Mouse (Mus musculus) gastrocnemius, postnatal 10 days (tissue): Measurements from ENCODE around the gene Spats2l. TPM values are rescaled to one million over a fixed set of nuclear protein-coding genes. Genes with fewer than 3 reads are reported as not detected.

ENCODE experiments used
- DNase-seq: peaks from one replicate; pipeline ENCODE4 v3.0.0; 2021; ENCODE audit warnings: mixed read lengths
- long read RNA-seq, 2 experiments: library from polyadenylated mRNA; stranded (forward); transcript quantifications; one replicate each; pipeline ENCODE4 v2.0.0; 2021
- total RNA-seq, 2 experiments: library from RNA; stranded (reverse); gene quantifications; 2 replicates each; pipeline ENCODE4 v1.2.3; 2021

Spats2l gene
- 10 to 100 TPM; 31.3 to 40.4 TPM for total RNA-seq
- long read RNA-seq, experiment 1, transcript Spats2l-206 (14 exons, 3,929 nt): major isoform, 23 of 63 reads
- long read RNA-seq, experiment 1, partial matches to known transcripts: 5 of 63 reads
- long read RNA-seq, experiment 1, other reads (novel, unspliced or antisense): 35 of 63 reads
- long read RNA-seq, experiment 2, transcript Spats2l-206 (14 exons, 3,929 nt): major isoform, 11 of 46 reads
- long read RNA-seq, experiment 2, partial matches to known transcripts: 0 of 46 reads
- long read RNA-seq, experiment 2, other reads (novel, unspliced or antisense): 35 of 46 reads

DNA sequence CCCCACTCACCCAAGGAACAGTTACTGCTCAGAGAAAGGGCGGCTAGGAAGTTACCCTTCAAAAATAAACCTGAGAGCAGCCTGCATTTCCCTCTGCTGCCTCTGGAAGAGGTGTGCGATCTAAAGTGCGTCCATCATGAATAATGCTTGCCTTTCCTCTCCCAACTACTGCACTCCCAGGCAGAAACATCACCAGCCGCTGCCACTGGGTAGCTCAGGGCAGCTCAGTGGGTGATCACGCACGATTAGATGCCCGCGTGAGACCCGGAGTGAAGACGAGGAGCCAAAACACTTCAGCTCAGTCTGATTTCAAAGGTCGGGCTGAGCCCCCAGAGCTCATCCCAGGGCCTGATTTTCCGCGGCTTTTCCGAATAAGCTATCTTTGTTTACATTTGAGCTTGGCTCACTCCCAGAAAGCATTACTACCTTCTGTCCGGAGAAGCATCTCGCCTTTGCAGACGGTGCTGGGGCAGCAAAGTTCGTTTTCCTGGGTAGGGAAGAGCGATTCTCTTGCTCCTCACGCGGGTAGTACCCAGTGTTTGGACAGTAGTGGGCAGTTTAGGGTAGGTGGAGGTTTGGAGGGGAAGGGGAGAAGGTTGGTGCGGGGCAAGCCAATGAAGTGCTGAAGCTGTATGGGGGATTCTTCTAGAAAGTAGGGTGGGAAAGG, at the start of gene Spats2l:
TSS of gene Spats2l (plus strand) at position 162 of the 667 bp plus-strand sequence.
- DNase-seq: peak; percentile 20

DNA sequence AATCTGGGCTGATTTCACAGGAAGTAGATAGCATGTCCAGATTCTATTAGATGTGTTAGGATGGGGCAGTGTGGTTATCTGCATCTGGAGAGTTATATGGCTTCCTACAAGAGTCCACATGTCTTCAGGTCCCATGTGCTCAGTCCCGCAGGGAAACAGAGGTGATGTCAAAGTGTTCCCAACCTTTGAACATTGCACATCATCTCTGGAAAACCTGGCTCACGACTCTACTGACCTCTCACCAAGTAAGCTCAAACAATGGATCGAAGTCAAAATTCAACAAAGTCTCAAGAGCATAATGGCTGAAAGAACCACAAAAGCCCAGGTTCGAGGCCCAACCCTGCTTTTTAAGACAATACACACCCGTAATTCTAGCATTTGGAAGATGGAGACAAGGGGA, 48.7 kb upstream of the Spats2l start:
- DNase-seq: no peak

DNA sequence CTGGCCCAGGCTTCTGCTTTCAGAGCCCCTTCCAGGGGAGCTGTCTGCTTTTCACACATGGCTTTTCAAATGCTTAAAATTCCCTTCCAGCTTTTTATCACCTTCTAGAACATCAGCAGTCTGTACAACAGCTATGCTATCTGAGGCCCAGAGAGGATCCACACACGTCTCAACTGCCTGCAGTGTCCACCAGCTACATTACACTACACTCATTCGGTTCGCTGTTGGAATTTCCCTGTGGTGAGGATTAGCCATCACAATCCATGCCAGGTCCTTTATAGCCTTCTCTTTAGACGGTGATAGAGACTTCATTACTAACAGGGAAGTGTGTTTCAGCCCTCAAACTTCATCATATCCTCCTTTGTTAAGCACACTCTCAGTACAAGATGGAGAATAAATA, 38.1 kb upstream of the Spats2l start:
- no peak for DNase-seq

DNA sequence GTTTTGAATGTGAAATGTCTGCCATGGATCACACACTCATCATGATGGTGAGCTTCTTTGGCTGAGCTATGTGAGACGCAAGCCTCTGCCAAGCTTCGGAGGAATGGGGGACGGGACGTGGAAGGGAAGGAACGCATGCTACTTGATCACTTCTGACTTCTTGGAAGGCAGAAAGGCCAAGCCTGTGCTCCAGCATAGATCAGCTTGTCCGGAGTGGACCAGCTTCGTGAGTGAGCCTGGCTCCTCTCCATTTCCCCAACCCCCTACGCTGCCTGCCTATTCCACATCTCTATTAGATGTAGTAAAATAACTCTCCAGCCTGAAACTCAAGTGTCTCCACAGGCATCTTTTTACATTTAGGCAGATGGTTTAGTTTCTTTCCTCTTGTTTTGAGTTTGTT, 32.2 kb upstream of the Spats2l start:
- peak; percentile 11 for DNase-seq

DNA sequence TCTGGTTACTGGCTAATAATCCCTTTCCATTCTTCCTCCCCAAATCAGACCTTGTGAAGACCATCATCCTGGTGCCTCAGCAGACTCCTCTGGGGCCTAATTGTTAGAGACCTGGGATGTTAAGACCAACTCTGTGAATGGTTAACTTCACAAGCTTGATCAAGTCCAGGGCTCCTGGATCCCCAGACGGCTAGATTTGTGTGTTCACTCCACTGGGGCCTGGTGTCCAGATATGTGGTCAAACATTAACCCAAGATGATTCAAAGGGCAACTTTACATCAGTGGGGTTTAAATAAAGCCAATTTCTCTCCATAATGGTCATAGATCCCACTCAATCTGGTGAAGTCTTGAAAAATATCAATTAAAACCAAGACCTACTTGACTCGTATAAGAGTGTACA, 31.7 kb upstream of the Spats2l start:
- DNase-seq: no peak

DNA sequence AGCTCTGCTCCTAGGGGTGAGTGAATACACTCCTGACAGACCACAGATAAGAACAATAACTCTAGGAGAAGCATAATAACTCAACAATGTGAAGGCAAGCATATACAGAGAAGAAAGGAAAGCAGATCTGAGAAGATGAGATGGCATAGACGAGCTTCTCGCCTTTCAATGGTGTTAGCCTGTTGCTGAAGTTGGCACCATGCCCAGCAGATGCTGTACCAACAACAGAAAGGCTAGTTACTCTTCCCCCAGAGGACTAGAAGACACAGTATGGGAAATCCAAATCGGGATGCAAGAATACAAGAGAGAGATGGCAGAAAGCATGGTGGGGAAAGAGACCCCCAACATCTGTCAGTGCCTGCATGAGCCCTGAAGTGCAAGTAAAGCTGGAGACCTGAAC, 22.2 kb upstream of the Spats2l start:
- DNase-seq: peak; percentile 26

DNA sequence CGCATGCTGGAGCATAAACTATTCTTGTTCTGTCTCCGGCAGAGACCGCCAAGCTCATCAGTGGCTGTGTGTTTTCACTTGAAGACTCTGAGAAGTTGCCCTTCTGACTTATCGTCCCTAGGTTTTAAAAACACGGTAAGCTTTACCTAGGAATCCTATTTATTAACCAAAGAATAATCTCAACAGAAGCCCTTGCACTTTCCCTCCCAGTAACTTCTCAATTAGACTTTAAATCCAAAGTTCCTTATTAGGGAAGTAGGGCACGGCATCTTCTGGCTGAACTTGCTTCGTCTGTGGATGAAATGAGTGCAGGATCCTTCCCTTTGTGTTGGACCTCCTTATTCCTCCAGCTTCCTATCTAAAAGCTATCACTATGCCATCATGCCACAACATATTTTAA, 7.6 kb upstream of the Spats2l start:
- no peak for DNase-seq

DNA sequence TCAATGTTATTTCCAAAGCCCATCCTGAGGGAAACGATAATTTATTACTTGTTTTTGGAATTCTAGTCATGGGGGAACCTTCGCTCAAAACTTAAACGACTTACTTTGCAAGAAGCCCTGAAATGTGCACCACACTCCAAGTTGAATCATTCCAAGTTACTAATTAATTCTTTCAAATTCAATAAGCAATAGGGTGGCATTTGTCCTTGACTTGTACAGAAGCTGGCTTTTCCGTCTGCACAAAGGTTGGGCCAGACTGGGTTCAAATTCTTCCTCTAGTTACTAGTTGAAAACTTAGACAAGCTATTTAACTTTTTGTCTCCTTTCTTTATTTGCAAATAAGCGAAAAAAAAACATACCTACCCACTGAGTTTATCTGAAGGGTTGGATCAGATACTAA, 636 bp upstream of the Spats2l start:
- no peak for DNase-seq

DNA sequence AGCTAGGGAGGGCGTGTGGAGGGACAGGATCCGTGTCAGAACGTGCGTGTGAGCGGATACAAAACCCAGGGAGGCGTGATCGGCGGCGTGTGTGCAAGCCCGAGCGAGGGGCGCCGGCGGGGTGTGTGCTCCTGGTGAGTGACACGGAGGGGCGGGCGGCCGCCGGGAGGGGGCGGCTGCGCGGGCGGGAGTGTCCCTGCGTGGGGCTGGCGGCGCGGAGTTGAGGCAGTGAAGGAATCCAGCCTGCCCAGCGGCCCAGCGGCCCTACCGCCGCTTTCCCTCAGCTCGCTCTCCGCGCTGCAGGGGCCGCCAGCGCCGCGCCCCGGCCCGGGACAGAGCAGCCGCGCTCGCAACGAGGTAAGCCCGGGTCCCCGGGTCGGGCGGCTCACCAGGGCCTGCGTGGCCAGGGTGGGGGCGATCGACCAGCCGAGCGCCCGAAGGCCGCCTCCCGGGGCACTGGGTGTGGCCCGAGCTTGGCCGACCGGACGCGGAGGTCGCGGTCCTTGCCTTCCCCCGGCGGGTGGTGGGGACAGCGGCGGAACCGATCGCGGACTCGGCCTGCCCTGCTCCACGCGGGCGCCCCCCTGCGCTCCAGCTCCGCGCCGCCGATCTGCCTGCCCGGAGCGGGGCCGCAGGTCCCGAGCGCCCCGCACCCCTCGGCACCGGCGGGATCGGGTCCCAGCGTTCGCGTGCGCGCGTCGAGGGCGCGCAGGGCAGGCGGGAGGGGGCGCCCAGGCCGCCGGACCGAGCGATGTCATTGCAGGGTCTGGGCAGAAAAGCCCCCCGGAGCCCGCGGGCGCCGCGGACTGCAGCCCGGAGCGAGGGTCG, 920 bp downstream of the Spats2l start:
- peak; percentile 76 for DNase-seq

DNA sequence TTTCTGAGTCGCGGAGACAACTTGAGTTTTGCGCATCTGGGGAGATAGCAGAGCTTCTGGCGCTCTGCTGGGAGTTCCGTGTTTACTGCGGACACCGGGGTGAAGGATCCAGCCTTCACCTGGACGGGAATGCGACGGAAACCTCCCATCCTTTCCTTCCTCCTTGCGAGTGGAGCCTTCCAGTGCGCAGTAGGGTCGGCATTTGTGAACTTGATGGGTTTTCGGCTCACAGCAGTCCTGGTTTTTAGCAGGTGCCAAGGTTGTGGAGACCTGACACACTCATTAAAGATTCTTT, 1.5 kb downstream of the Spats2l start:
- no peak for DNase-seq

DNA sequence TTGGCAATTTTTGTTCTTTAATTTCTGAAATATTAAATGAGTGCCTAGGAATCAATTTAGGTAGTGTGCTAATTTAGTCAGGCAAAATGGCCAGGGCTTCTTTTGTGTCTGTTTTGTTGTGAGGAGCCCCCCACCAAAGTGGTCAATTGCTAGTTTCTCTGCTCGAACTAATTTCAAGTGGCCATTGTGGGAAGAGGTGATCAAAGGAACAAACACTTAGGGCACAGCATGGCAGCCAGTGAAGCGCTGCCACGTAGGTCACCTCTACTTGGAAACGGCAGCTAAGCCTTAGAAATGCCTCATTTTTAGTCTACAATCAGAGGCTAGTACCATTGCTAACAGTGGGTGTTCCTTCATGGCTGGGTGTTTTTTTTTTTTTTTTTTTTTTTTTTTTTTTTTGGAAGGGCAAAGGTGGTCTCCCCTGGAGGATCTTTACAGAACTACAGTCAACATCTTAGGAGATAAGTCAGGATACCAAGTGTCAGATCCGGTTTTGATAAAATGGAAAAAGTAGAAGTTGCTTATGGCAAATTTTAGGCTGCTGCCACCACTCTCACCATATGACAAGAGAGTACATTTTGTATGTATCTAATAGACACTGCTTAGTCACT, 2.8 kb downstream of the Spats2l start:
- DNase-seq: no peak

DNA sequence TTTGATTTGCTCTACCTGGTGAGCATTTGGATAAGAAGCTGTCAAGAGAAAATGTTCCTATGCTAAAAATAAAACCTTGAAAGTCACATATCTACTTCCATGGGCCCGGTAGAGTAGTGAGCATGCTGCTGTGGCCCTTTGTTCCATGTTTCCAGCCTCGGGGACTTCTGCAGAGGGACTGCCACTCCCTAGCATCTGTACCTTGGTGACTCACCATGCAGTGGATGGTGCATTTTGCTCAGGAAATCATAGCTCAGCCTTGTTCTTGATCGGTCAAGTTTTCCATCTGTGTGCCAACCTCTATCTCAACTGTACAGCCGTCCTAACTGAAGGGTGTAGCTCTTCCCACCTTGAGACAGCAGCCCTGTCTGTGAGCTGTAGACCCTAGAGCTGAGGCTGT, 10.3 kb downstream of the Spats2l start:
- no peak for DNase-seq

DNA sequence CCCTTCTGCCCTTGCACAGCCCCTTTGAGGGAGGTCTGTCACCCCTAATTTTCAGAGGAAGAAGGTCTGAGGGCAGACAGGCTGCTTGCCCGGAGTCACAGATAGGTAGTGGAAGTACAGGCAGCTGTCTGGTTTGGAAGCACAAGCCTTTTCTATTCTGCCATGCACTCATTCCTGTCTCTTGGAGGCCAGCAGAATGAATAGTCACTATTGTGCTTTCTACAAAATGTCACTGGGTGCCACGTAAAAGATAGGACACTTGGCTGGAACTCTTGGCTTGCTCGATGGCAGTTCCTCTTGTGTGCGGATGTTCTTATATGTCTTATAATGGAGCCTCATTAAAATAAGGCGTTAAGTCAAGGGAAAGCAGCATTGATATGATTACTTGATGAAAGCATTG, 15.9 kb downstream of the Spats2l start:
- DNase-seq: no peak

DNA sequence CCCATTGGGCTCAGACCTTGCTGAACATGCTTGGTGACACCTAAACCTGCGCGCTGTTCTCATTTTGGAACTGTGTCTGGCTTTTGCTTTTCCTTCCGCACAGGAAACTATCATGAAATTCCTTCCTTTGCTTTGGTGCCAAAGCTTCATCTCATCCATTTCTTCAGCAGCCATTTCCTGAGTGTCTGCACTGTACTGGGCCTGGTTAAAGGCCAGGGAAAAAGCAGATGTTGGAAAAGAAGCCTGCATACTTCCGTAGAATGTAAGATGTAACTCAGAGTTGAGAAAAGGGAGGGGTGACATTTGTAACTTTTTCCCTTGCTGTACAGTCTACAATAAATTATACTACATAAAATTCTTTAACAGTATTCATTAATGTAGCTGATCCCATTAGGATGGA, 18.2 kb downstream of the Spats2l start:
- no peak for DNase-seq

DNA sequence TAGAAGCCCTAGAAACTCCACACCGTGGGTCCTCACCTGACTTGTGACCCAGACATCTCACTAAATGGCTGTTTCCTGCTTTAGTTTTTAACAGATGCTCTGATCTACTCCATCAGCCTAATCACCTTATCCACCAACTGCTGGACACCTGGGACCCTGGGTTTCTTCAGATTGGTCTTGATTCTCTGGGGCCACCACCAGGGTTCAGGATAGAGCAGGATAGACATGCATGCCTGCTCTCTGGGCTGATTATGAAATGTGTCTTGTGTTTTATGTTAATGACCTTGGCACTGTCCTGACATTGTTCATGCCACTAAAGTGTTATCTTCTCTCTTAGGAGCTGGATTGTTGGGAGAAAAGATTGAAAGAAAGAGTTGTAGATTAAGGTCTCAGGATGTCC, 21.9 kb downstream of the Spats2l start:
- no peak for DNase-seq

DNA sequence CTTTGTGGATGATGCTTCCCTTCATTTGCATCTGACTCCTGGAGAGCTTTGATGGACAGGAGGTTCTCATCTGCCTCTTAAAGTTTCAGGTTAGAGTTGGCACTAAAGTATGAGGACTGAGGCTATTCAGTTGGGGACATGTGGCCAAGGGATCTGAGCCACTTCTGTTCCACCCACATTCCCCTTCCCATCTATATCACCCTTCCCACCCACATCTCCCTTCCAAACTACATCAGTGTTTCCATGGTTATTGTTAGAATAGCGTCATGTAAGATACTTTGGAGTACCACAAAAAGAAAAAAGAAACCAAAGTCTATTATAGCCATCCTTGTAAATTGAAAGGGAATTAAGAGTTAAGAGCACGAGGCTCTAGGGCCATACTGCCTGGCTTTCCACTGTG, 25.4 kb downstream of the Spats2l start:
- no peak for DNase-seq

DNA sequence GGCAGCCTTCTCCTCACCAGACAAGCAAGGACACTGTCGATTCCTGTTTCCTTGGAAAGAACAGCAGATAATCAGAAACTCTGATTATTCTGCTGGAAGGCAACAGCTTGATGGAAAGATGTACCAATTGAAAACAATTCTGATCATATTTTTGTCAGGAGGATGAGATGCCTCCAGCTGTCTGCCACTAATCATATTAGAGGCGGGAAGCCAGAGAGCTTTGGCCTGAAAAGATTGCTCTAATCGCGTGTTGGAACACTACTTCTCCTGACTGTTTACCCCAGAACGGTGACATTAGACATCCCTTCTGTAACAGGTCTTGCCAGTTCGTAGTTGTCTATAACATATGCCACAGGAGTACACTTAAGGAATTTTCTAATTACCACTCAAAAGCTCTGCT, 26.9 kb downstream of the Spats2l start:
- no peak for DNase-seq

DNA sequence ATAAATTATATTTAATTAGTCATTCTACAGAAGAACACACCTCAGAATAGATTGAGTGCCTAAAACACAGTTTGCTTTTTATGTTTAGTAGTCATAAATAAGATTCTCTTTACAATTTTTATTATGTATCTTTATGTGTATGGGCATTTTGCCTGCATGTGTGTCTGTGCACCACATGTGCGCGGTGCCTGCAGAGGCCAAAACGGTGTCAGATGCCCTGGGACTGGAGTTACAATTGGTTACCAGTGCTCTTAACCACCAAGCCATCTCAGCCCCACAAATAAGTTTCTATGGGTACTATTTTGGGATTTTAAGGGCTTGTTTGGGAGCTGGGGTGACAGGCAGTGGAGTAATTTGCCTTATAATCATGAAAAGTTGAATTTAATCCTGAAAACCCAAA, 32.2 kb downstream of the Spats2l start:
- no peak for DNase-seq

DNA sequence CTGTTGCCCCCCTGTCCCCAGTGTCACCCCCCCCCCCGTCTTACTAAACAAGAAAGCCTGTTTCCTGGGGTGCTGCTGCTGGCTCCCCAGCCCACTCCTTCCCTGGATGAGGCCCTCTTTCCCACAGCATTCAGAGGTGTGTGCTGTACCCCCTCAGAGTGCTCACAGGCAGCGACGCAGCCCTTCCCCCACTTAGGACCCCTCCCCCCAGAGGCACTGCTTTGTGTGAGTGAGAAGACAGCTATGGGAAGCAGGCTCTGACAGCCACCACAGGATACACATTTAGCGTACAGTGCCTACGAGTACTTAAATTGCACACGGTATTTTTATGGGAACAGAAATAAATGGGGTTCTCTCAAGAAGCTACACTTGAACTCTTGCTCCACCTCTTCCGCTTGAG, 33.9 kb downstream of the Spats2l start:
- DNase-seq: no peak

DNA sequence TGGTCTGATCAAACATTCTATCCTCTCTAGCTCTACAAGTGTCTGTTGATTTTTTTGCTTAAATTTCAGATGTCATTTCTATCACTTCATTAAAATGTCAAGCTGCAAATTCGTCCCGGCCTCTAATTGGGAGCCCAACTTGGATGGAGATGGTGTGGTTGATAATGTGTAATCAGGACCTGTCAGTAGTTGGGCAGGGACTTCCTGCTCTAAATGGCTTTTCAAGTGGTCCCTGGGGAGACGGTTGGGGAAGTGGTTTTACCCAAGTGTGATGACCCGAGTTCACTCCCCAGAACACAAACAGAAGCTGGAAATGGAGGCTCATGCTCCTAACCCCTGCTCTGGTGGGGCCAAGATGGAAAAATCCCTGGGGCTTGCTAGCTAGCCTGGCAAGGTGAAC, 36.3 kb downstream of the Spats2l start:
- DNase-seq: no peak

DNA sequence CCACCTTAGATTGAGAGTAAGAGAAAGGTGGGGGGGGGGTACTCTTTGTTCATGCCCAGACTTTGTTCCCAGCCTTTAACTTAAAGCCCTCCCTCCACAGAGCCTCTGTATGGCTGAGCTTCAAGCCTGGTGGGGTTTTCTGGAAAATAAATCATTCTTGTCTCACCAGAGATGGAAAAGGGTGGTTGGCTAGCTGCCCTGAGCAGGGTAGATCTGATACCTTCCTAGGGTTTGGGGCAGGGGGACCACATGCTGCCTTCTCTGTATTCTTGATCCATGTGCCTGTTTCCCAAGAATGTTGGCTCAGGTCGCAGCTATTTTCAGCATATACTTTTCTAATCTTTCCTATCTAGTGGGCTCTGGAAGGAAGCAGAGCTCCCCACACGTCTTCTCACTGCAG, 43.1 kb downstream of the Spats2l start:
- DNase-seq: no peak

DNA sequence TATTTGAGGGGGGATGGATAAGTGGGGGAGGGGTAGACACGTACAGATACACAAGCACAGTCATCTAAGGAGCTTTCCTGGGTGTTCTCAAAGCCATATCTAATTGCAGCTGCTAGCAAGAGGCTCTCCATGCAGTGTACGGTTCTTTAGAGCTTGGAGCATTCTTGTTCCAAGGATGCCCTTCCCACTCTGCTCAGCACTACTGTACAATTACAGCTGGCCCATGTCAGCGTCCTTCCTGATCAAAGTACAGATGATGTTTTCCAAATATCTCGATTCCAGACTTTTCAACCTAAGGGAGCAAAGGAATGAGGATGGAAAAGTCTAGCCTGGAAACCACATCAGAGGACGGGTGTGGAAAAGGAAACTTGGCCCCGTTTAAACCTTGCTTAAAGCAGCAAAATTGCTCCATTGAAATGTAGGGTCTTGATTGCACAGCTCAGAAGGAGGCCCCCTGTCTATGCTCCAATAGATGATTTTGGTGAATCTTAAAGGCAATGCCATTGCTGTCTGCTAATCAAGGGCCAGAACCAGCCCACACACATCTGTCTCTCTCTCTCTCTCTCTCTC, 46.6 kb downstream of the Spats2l start:
- no peak for DNase-seq
